Mouse (Mus musculus) hindbrain, embryonic 14.5 days (tissue): ENCODE measurements at regions not wholly inside any gene's neighbourhood (a gene's known extent, or its start where the extent isn't known, plus 50 kb on each side); places are given as distances from the start of the nearest gene placed in this dataset.

ENCODE experiments used
- ATAC-seq: fragments of 200-750 bp; cut with Nextera tagmentation; 2 replicates; pipeline ENCODE4 v1.8.0; 2017; ENCODE audit warnings: moderate number of reproducible peaks, mild to moderate bottlenecking, moderate TSS enrichment, moderate library complexity; ENCODE audit not compliant: low FRiP score
- DNase-seq: peaks from one replicate; pipeline ENCODE4 v3.0.0-alpha.2; 2015; ENCODE audit warnings: low spot score
- H3K27ac ChIP-seq: fragments of 300-500 bp; sonication (generic); 2 replicates; pipeline ENCODE4 v1.5.1; 2014; ENCODE audit warnings: mild to moderate bottlenecking, moderate library complexity
- H3K27me3 ChIP-seq: fragments of 300-500 bp; sonication (generic); 2 replicates; pipeline ENCODE4 v1.6.1; 2014; ENCODE audit warnings: mild to moderate bottlenecking, low read length, mixed read lengths; ENCODE audit not compliant: control insufficient read depth, insufficient read depth
- H3K36me3 ChIP-seq: fragments of 300-500 bp; sonication (generic); replicated peaks from 2 replicates; pipeline ENCODE4 v1.6.1; 2014; ENCODE audit not compliant: control insufficient read depth, insufficient read depth
- H3K4me1 ChIP-seq: fragments of 300-500 bp; sonication (generic); replicated peaks from 2 replicates; pipeline ENCODE4 v1.6.1; 2014; ENCODE audit warnings: antibody characterized with exemption, low read length, mixed read lengths; ENCODE audit not compliant: control insufficient read depth, insufficient read depth
- H3K4me2 ChIP-seq: fragments of 300-500 bp; sonication (generic); replicated peaks from 2 replicates; pipeline ENCODE4 v1.6.1; 2014; ENCODE audit warnings: mild to moderate bottlenecking, moderate library complexity
- H3K4me3 ChIP-seq: fragments of 300-500 bp; sonication (generic); replicated peaks from 2 replicates; pipeline ENCODE4 v1.5.1; 2014; ENCODE audit warnings: mild to moderate bottlenecking, low read length
- H3K9ac ChIP-seq: fragments of 300-500 bp; sonication (generic); 2 replicates; pipeline ENCODE4 v1.6.1; 2014
- H3K9me3 ChIP-seq: fragments of 300-500 bp; sonication (generic); 2 replicates; pipeline ENCODE4 v1.6.1; 2016; ENCODE audit warnings: low read length; ENCODE audit not compliant: control insufficient read depth
- WGBS: fragments of 180-500 bp; shearing (Covaris S2); extraction: QIAGEN DNeasy Blood & Tissue Kit; methylation state at CpG from one replicate; pipeline ENCODE4 v1.1.7; 2014; 5-methylcytosine and 5-hydroxymethylcytosine counted together

DNA sequence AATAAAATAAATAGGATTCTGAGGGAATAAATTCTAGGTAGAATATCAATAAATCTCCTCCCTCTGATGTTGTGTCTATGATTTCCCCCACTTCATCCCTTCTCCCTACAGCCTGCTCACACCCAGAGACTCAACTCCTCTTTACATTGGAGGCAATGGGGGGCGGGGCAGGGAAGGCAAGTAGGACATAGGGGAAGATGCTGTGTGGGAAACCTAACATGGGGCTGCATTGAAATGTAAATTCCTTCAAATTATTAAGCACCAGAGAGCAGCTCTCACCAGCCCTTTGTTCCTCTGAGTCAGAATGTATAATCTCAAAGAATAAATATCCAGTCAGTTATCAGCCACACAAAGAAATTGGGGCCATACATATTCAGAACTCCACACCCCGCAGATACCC is 91.6 kb downstream of the Nuf2 start:
- no peaks in the 10 kb centered on the region for H3K36me3 ChIP-seq
- no peak overlapping the region for H3K27ac ChIP-seq
- H3K4me3 ChIP-seq = no peak overlapping the region
- 27% methylated on average over 2 of the region's 2 CpGs for WGBS
- no peak for ATAC-seq
- no peak overlapping the region for H3K4me2 ChIP-seq
- H3K27me3 ChIP-seq = no peaks in the 10 kb centered on the region
- H3K9me3 ChIP-seq = no peaks in the 10 kb centered on the region
- DNase-seq = no peak
- H3K9ac ChIP-seq = no peak overlapping the region
- peaks cover 9% of the 10 kb centered on the region; the same call in 1 of the 2 replicates for H3K4me1 ChIP-seq

DNA sequence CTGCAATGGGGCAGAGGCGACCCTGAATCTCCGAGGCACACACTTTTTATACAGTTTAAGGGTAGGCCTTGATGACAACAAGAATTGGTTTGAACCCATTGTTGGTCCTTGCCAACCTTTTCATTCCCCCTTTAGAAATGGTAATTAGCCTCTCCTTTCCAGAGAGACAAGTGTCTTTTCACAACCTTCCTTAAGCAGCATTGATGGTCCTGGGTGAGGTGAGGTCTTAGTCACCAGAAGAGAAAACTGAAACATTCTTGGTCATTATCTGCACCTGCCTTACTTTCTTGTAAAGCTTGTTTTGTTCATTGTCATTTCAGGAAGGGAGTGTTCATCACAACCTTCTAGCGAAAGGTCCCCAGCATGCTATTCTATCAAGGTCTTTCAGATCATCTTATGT is 93.3 kb downstream of the Nuf2 start:
- WGBS = 56% methylated on average over 3 of the region's 3 CpGs
- H3K9me3 ChIP-seq = no peaks in the 10 kb centered on the region
- no peak overlapping the region for H3K4me3 ChIP-seq
- no peak overlapping the region for H3K4me2 ChIP-seq
- H3K36me3 ChIP-seq = no peaks in the 10 kb centered on the region
- ATAC-seq = no peak
- no peak overlapping the region for H3K27ac ChIP-seq
- H3K27me3 ChIP-seq = no peaks in the 10 kb centered on the region
- no peak overlapping the region for H3K9ac ChIP-seq
- no peak for DNase-seq
- H3K4me1 ChIP-seq = peaks cover 9% of the 10 kb centered on the region; the same call in 1 of the 2 replicates

- no peak for DNase-seq
- WGBS = 76% methylated on average over 3 of the region's 3 CpGs
Measured at GRCm38 (mm10) chr1:169422408-169422807, 108.9 kb downstream of the Nuf2 start.

GRCm38 (mm10) chr1:169421671-169422070 is 109.6 kb downstream of the Nuf2 start:
- Histone ChIP-seq H3K4me1 (no peaks in the 10 kb centered on the region), H3K9ac (no peak overlapping the region), H3K4me3 (no peak overlapping the region), H3K9me3 (no peaks in the 10 kb centered on the region), H3K27ac (no peak overlapping the region), H3K27me3 (no peaks in the 10 kb centered on the region), H3K4me2 (no peak overlapping the region), H3K36me3 (no peaks in the 10 kb centered on the region)
- DNase-seq = no peak
- 44% methylated on average over 1 of the region's 1 CpGs for WGBS
- no peak for ATAC-seq

More at GRCm38 (mm10) chr1:169422408-169422807, 108.9 kb downstream of the Nuf2 start:
- H3K27me3 ChIP-seq = no peaks in the 10 kb centered on the region
- no peaks in the 10 kb centered on the region for H3K9me3 ChIP-seq
- H3K27ac ChIP-seq = no peak overlapping the region
- ATAC-seq = no peak
- no peaks in the 10 kb centered on the region for H3K36me3 ChIP-seq
- no peak overlapping the region for H3K9ac ChIP-seq
- H3K4me3 ChIP-seq = no peak overlapping the region
- no peaks in the 10 kb centered on the region for H3K4me1 ChIP-seq
- H3K4me2 ChIP-seq = no peak overlapping the region

DNA sequence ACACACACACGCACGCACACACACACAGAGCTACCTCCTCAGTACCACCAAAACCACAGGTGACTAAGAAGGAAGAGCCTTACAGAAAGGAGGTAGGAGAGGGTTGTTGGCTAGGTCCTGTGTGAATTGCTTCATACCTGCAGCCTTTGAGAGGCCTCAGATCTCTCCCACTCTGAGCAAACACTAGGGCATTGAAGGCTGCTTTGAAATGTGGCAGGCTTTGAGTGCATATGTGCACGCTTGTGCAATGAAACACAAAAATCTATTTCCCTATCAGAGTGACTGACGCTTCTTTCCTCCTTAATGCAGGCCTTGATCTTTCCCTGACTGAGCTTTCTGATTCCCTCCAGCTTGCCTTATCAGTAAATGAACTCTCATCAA is 112.6 kb downstream of the Nuf2 start:
- H3K4me2 ChIP-seq = no peak overlapping the region
- WGBS = 87% methylated on average over 4 of the region's 4 CpGs
- H3K36me3 ChIP-seq = no peaks in the 10 kb centered on the region
- no peak overlapping the region for H3K27ac ChIP-seq
- no peak for ATAC-seq
- no peak for DNase-seq
- no peak overlapping the region for H3K4me3 ChIP-seq
- H3K27me3 ChIP-seq = no peaks in the 10 kb centered on the region
- H3K9me3 ChIP-seq = no peaks in the 10 kb centered on the region
- H3K4me1 ChIP-seq = no peaks in the 10 kb centered on the region
- H3K9ac ChIP-seq = no peak overlapping the region

- no peaks in the 10 kb centered on the region for H3K27me3 ChIP-seq
- no peak overlapping the region for H3K27ac ChIP-seq
- no peak overlapping the region for H3K4me2 ChIP-seq
- H3K4me1 ChIP-seq = no peaks in the 10 kb centered on the region
- ATAC-seq = no peak
- WGBS = 70% methylated on average over 10 of the region's 10 CpGs
- no peak overlapping the region for H3K9ac ChIP-seq
- H3K36me3 ChIP-seq = no peaks in the 10 kb centered on the region
- H3K4me3 ChIP-seq = no peak overlapping the region
- DNase-seq = no peak
- H3K9me3 ChIP-seq = no peaks in the 10 kb centered on the region
Measured at GRCm38 (mm10) chr1:169417979-169418664, 113.1 kb downstream of the Nuf2 start.

DNA sequence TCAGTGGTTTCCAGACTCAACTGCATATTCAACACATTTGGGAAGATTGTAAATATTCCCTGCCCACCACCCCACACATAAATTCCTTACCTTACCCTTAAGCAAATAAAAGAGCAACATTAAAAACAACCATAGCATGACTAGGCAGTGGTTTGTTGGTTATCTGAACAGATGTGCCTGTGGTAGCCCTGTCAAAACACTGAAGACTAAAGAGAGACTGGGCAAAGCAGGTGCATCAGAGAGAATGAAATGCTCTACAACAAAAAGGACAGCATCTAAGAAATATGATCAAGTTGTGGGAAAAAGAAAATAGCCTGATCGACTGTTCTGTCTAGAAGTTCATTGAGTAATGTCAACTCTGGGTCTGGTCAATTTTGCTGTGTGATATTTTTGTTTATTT is 114.6 kb downstream of the Nuf2 start:
- H3K27me3 ChIP-seq = no peaks in the 10 kb centered on the region
- no peaks in the 10 kb centered on the region for H3K9me3 ChIP-seq
- H3K4me3 ChIP-seq = no peak overlapping the region
- no peaks in the 10 kb centered on the region for H3K36me3 ChIP-seq
- H3K4me2 ChIP-seq = no peak overlapping the region
- DNase-seq = no peak
- WGBS = 89% methylated on average over 1 of the region's 1 CpGs
- H3K27ac ChIP-seq = no peak overlapping the region
- no peaks in the 10 kb centered on the region; the same call in 1 of the 2 replicates for H3K4me1 ChIP-seq
- ATAC-seq = no peak
- no peak overlapping the region for H3K9ac ChIP-seq

DNA sequence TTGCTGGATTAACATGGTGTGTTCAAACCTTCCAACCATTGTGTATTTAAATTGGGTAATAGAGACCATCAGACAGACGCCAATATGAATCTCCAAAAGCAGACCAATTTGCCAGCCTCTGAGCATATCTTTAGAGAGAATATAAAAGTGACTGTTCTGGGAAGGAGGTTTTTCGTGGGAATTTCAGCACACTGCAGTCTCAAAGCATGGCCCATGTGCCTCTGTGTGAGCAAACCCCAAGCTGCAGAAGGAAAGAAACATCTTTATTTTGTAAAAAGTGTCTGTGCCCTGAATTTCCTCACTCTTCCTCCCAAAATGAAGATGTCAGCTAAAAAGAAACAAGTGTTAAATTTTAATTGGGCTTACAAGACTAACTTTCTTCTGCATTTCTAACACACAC is 123.1 kb downstream of the Nuf2 start:
- H3K36me3 ChIP-seq = no peaks in the 10 kb centered on the region
- H3K4me2 ChIP-seq = no peak overlapping the region
- no peaks in the 10 kb centered on the region; the same call in 1 of the 2 replicates for H3K4me1 ChIP-seq
- H3K27me3 ChIP-seq = no peaks in the 10 kb centered on the region
- no peaks in the 10 kb centered on the region for H3K9me3 ChIP-seq
- no peak for DNase-seq
- H3K27ac ChIP-seq = no peak overlapping the region
- no peak overlapping the region for H3K9ac ChIP-seq
- WGBS = 73% methylated on average over 2 of the region's 2 CpGs
- no peak overlapping the region for H3K4me3 ChIP-seq
- no peak for ATAC-seq

- ATAC-seq (no peak), DNase-seq (no peak)
- no peaks in the 10 kb centered on the region for H3K4me1 ChIP-seq
- no peak overlapping the region for H3K27ac ChIP-seq
- no peak overlapping the region for H3K4me3 ChIP-seq
- H3K4me2 ChIP-seq = no peak overlapping the region
- 41% methylated on average over 6 of the region's 6 CpGs for whole genome bisulfite sequencing
- no peaks in the 10 kb centered on the region for H3K27me3 ChIP-seq
- no peak overlapping the region for H3K9ac ChIP-seq
- H3K36me3 ChIP-seq = no peaks in the 10 kb centered on the region
- H3K9me3 ChIP-seq = no peaks in the 10 kb centered on the region
Measured at GRCm38 (mm10) chr1:169400841-169401240, 130.4 kb downstream of the Nuf2 start.

DNA sequence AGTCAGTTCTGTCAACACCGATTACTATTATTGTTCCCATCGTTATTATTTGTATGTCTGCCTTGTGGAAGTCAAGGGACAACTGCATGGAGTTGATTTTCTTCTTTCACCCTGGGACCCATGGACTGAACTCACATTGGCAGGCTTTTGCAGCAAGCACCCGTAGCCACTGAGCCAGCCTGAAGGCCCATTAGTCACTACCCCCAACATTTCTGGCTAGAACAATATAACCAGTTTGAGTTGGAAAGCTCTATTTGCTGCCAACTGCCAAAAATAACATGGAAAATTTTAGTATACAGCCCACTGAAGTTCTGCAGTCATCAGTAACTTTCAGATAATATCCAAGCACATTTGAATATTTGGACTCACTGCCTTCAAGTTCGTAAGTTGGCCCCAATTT is 133.9 kb downstream of the Nuf2 start:
- no peak overlapping the region for H3K4me2 ChIP-seq
- ATAC-seq (no peak), DNase-seq (no peak)
- WGBS = 96% methylated on average over 4 of the region's 4 CpGs
- H3K9ac ChIP-seq = no peak overlapping the region
- H3K9me3 ChIP-seq = no peaks in the 10 kb centered on the region
- no peaks in the 10 kb centered on the region for H3K4me1 ChIP-seq
- H3K36me3 ChIP-seq = no peaks in the 10 kb centered on the region
- H3K27ac ChIP-seq = no peak overlapping the region
- H3K27me3 ChIP-seq = no peaks in the 10 kb centered on the region
- H3K4me3 ChIP-seq = no peak overlapping the region
